In the genomic region with DNA sequence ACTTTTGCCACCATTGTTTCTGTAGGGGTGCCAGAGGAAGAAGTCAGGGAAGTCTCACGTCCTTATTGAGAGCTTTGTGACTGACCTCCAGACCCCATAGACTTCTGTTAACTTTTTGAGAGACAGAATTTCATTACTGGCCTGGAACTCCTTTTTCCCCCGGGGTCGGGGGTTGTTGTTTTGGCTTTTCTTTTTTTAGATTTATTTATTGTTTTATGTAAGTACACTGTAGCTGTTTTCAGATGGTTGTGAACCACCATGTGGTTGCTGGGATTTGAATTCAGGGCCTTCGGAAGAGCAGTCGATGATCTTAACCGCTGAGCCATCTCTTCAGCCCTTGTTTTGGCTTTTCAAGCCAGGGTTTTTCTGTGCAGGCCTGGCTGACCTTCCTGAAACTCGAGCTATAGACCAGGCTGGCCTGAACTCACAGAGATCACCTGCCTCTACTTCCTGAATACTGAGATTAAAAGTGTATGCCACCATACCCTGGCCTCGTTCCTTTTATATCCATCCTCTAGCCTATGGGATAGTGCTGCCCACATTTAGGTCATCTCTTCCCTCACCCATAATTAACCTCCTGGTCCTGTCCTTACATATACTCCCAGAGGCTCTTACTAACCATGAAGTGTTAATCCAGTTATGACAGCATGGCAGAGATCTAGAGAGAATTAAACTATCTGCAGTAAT, we compare ENCODE assay signal across 8 mouse cellular contexts. TPM values are rescaled to one million over a fixed set of nuclear protein-coding genes. Genes with fewer than 3 reads are reported as not detected.
DNase-seq lines count a peak whose midpoint lies in the region; ATAC-seq lines count a peak whose summit lies in the region.
"Had no signal": no experiment of that assay in that cellular context is flagged by ENCODE, and none has a peak within 500 bp of the region (broad histone marks: within the 10 kb centered on the region; RNA-seq: fewer than 3 reads in every experiment).

No protein-coding gene starts in this region.

- ATAC-seq in megakaryocyte, adult 5-6 weeks (ENCODE audit: poor library complexity, severe bottlenecking), result no peak
- ATAC-seq in embryonic facial prominence, embryonic 15.5 days (ENCODE audit: insufficient number of reproducible peaks, low FRiP score, low TSS enrichment, low read depth), result no peak
- ATAC-seq in intestine, embryonic 15.5 days, result no peak
- ATAC-seq in neural tube, embryonic 15.5 days (ENCODE audit: low FRiP score), result no peak

- H3K4me1 ChIP-seq in megakaryocyte, embryonic 14.5 days, result peaks cover 46% of the 10 kb centered on the region
- peaks cover 30% of the 10 kb centered on the region for H3K4me1 ChIP-seq in embryonic facial prominence, embryonic 15.5 days
- H3K4me1 ChIP-seq in intestine, embryonic 15.5 days (replicated peaks), result peaks cover 27% of the 10 kb centered on the region
- H3K4me1 ChIP-seq in neural tube, embryonic 15.5 days, result peaks cover 29% of the 10 kb centered on the region

- peak overlapping the region; percentile 95 for H3K4me3 ChIP-seq in megakaryocyte, embryonic 14.5 days (replicated peaks)
- peak overlapping the region; percentile 98 for H3K4me3 ChIP-seq in embryonic facial prominence, embryonic 15.5 days (replicated peaks)
- H3K4me3 ChIP-seq in intestine, embryonic 15.5 days (replicated peaks), result peak overlapping the region; percentile 96
- H3K4me3 ChIP-seq in neural tube, embryonic 15.5 days (replicated peaks), result peak overlapping the region; percentile 71

- H3K4me2 ChIP-seq in embryonic facial prominence, embryonic 15.5 days (replicated peaks), result peak overlapping the region; percentile 72
- H3K4me2 ChIP-seq in intestine, embryonic 15.5 days (replicated peaks), result peak overlapping the region; percentile 68
- peak overlapping the region; percentile 70 for H3K4me2 ChIP-seq in neural tube, embryonic 15.5 days

- WGBS in embryonic facial prominence, embryonic 15.5 days, result 20% methylated on average over 8 of the region's 8 CpGs
- WGBS in intestine, embryonic 15.5 days, result 22% methylated on average over 8 of the region's 8 CpGs
- 30% methylated on average over 8 of the region's 8 CpGs for WGBS in neural tube, embryonic 15.5 days

- H3K27ac ChIP-seq in embryonic facial prominence, embryonic 15.5 days (replicated peaks), result peak overlapping the region; percentile 97
- peak overlapping the region; percentile 83 for H3K27ac ChIP-seq in intestine, embryonic 15.5 days
- H3K27ac ChIP-seq in neural tube, embryonic 15.5 days (replicated peaks), result peak overlapping the region; percentile 99

- peaks cover 38% of the 10 kb centered on the region for H3K36me3 ChIP-seq in megakaryocyte, embryonic 14.5 days (replicated peaks; ENCODE audit: low read length)
- peaks cover 28% of the 10 kb centered on the region; the same call in 1 of the 2 replicates for H3K36me3 ChIP-seq in embryonic facial prominence, embryonic 15.5 days
- H3K36me3 ChIP-seq in intestine, embryonic 15.5 days, result peaks cover 4% of the 10 kb centered on the region; the same call in 1 of the 2 replicates
- H3K36me3 ChIP-seq in neural tube, embryonic 15.5 days, result peaks cover 17% of the 10 kb centered on the region

- no peaks in the 10 kb centered on the region for H3K27me3 ChIP-seq in megakaryocyte, embryonic 14.5 days (replicated peaks)
- no peaks in the 10 kb centered on the region for H3K27me3 ChIP-seq in embryonic facial prominence, embryonic 15.5 days
- no peaks in the 10 kb centered on the region for H3K27me3 ChIP-seq in intestine, embryonic 15.5 days (replicated peaks)
- H3K27me3 ChIP-seq in neural tube, embryonic 15.5 days (replicated peaks), result no peaks in the 10 kb centered on the region

- peak overlapping the region; percentile 39 for H3K9ac ChIP-seq in embryonic facial prominence, embryonic 15.5 days
- H3K9ac ChIP-seq in intestine, embryonic 15.5 days, result peak overlapping the region; percentile 46
- H3K9ac ChIP-seq in neural tube, embryonic 15.5 days (replicated peaks), result peak overlapping the region; percentile 24

- peaks cover 6% of the 10 kb centered on the region for H3K9me3 ChIP-seq in megakaryocyte, embryonic 14.5 days
- H3K9me3 ChIP-seq in embryonic facial prominence, embryonic 15.5 days (replicated peaks), result no peaks in the 10 kb centered on the region
- no peaks in the 10 kb centered on the region for H3K9me3 ChIP-seq in intestine, embryonic 15.5 days
- no peaks in the 10 kb centered on the region for H3K9me3 ChIP-seq in neural tube, embryonic 15.5 days (replicated peaks)

- DNase-seq in frontal cortex, postnatal 14 days (ENCODE audit: low spot score in 2 of 2), result no peak
- DNase-seq in urinary bladder, adult 18-20 months (ENCODE audit: low spot score in 2 of 2), result no peak

RNA-seq across cellular contexts. Expression of a gene that starts 0.9 kb away (rescaled TPM):
- 217 and 258 TPM in 2 replicates for polyA plus RNA-seq in megakaryocyte, embryonic 14.5 days (2012; ENCODE audit: insufficient read depth, low replicate concordance)
- total RNA-seq in megakaryocyte, adult 5-6 weeks (2015), result 313 and 324 TPM in 2 replicates
- 178 and 185 TPM in 2 replicates for total RNA-seq in megakaryocyte, adult 5-6 weeks (2017)
- polyA plus RNA-seq in embryonic facial prominence, embryonic 15.5 days (2015; fragmentation: Nextera tagmentation; extraction: Ambion mirVana), result 348 and 351 TPM in 2 replicates
- 303 and 321 TPM in 2 replicates for polyA plus RNA-seq in intestine, embryonic 15.5 days (2015; fragmentation: Nextera tagmentation; extraction: Ambion mirVana)
- polyA plus RNA-seq in neural tube, embryonic 15.5 days (2015; fragmentation: Nextera tagmentation; extraction: Ambion mirVana), result 252 and 275 TPM in 2 replicates

RNA-seq across cellular contexts. Expression of a gene that starts 20.6 kb away (rescaled TPM):
- polyA plus RNA-seq in megakaryocyte, embryonic 14.5 days (2012; ENCODE audit: insufficient read depth, low replicate concordance), result 3,598 and 12,997 TPM in 2 replicates
- total RNA-seq in megakaryocyte, adult 5-6 weeks (2015), result 1,340 and 1,433 TPM in 2 replicates
- total RNA-seq in megakaryocyte, adult 5-6 weeks (2017), result 535 and 673 TPM in 2 replicates
- 397 and 411 TPM in 2 replicates for polyA plus RNA-seq in embryonic facial prominence, embryonic 15.5 days (2015; fragmentation: Nextera tagmentation; extraction: Ambion mirVana)
- polyA plus RNA-seq in intestine, embryonic 15.5 days (2015; fragmentation: Nextera tagmentation; extraction: Ambion mirVana), result 328 and 339 TPM in 2 replicates
- polyA plus RNA-seq in neural tube, embryonic 15.5 days (2015; fragmentation: Nextera tagmentation; extraction: Ambion mirVana), result 224 and 255 TPM in 2 replicates

RNA-seq across cellular contexts. Expression of a gene that starts 23.8 kb away (rescaled TPM):
- 29.3 and 145 TPM in 2 replicates for polyA plus RNA-seq in megakaryocyte, embryonic 14.5 days (2012; ENCODE audit: insufficient read depth, low replicate concordance)
- total RNA-seq in megakaryocyte, adult 5-6 weeks (2015), result 1.3 and 3.0 TPM in 2 replicates
- total RNA-seq in megakaryocyte, adult 5-6 weeks (2017), result 0.61 and 2.5 TPM in 2 replicates
- polyA plus RNA-seq in embryonic facial prominence, embryonic 15.5 days (2015; fragmentation: Nextera tagmentation; extraction: Ambion mirVana), result 11.4 and 11.8 TPM in 2 replicates
- polyA plus RNA-seq in intestine, embryonic 15.5 days (2015; fragmentation: Nextera tagmentation; extraction: Ambion mirVana), result 40.4 and 40.6 TPM in 2 replicates
- polyA plus RNA-seq in neural tube, embryonic 15.5 days (2015; fragmentation: Nextera tagmentation; extraction: Ambion mirVana), result 6.8 and 9.9 TPM in 2 replicates

RNA-seq across cellular contexts. Expression of a gene that starts 30.5 kb away (rescaled TPM):
- not detected in 2 replicates for polyA plus RNA-seq in megakaryocyte, embryonic 14.5 days (2012; ENCODE audit: insufficient read depth, low replicate concordance)
- total RNA-seq in megakaryocyte, adult 5-6 weeks (2015), result not detected in 2 replicates
- total RNA-seq in megakaryocyte, adult 5-6 weeks (2017), result not detected in 2 replicates
- 0.75 and 1.1 TPM in 2 replicates for polyA plus RNA-seq in embryonic facial prominence, embryonic 15.5 days (2015; fragmentation: Nextera tagmentation; extraction: Ambion mirVana)
- polyA plus RNA-seq in intestine, embryonic 15.5 days (2015; fragmentation: Nextera tagmentation; extraction: Ambion mirVana), result 1.1 and 1.8 TPM in 2 replicates
- not detected in 2 replicates for polyA plus RNA-seq in neural tube, embryonic 15.5 days (2015; fragmentation: Nextera tagmentation; extraction: Ambion mirVana)
- total RNA-seq: common myeloid progenitor, adult 5-6 weeks had no signal

RNA-seq across cellular contexts. Expression of a gene that starts 30.6 kb away (rescaled TPM):
- 0.26 and 1.9 TPM in 2 replicates for polyA plus RNA-seq in megakaryocyte, embryonic 14.5 days (2012; ENCODE audit: insufficient read depth, low replicate concordance)
- not detected in 2 replicates for total RNA-seq in megakaryocyte, adult 5-6 weeks (2015)
- not detected in 2 replicates for total RNA-seq in megakaryocyte, adult 5-6 weeks (2017)
- 0.36 and 0.37 TPM in 2 replicates for polyA plus RNA-seq in embryonic facial prominence, embryonic 15.5 days (2015; fragmentation: Nextera tagmentation; extraction: Ambion mirVana)
- 0.14 and 0.24 TPM in 2 replicates for polyA plus RNA-seq in intestine, embryonic 15.5 days (2015; fragmentation: Nextera tagmentation; extraction: Ambion mirVana)
- polyA plus RNA-seq in neural tube, embryonic 15.5 days (2015; fragmentation: Nextera tagmentation; extraction: Ambion mirVana), result 0.90 and 1.0 TPM in 2 replicates
